Mouse (Mus musculus) heart, embryonic 15.5 days (tissue): ENCODE measurements around the gene Bin2. TPM values are rescaled to one million over a fixed set of nuclear protein-coding genes. Genes with fewer than 3 reads are reported as not detected.
A peak's percentile ranks its signal among the peaks of the same experiment; 100 is the strongest.

ENCODE experiments used
- ATAC-seq: fragments of 200-750 bp; cut with Nextera tagmentation; replicated peaks from 2 replicates; pipeline ENCODE4 v1.8.0; 2017; ENCODE audit warnings: low read depth, moderate TSS enrichment; ENCODE audit not compliant: insufficient number of reproducible peaks, insufficient read depth, low FRiP score
- H3K27ac ChIP-seq: fragments of 300-500 bp; sonication (generic); 2 replicates; pipeline ENCODE4 v1.5.1; 2015; ENCODE audit warnings: mild to moderate bottlenecking, inconsistent platforms
- H3K27me3 ChIP-seq: fragments of 300-500 bp; sonication (generic); 2 replicates; pipeline ENCODE4 v1.6.1; 2015; ENCODE audit warnings: inconsistent platforms
- H3K36me3 ChIP-seq: fragments of 300-500 bp; sonication (generic); 2 replicates; pipeline ENCODE4 v1.6.1; 2015; ENCODE audit warnings: mild to moderate bottlenecking, inconsistent platforms
- H3K4me1 ChIP-seq: fragments of 300-500 bp; sonication (generic); replicated peaks from 2 replicates; pipeline ENCODE4 v1.6.1; 2015; ENCODE audit warnings: inconsistent platforms
- H3K4me2 ChIP-seq: fragments of 300-500 bp; sonication (generic); 2 replicates; pipeline ENCODE4 v1.6.1; 2015; ENCODE audit warnings: inconsistent platforms, mild to moderate bottlenecking, moderate library complexity
- H3K4me3 ChIP-seq: fragments of 300-500 bp; sonication (generic); 2 replicates; pipeline ENCODE4 v1.5.1; 2015; ENCODE audit warnings: mild to moderate bottlenecking, inconsistent platforms
- H3K9ac ChIP-seq: fragments of 300-500 bp; sonication (generic); 2 replicates; pipeline ENCODE4 v1.6.1; 2015; ENCODE audit warnings: mild to moderate bottlenecking, inconsistent platforms
- H3K9me3 ChIP-seq: fragments of 300-500 bp; sonication (generic); replicated peaks from 2 replicates; pipeline ENCODE4 v1.6.1; 2016; ENCODE audit warnings: inconsistent platforms
- WGBS: fragments of 180-500 bp; shearing (Covaris S2); methylation state at CpG from one replicate; pipeline ENCODE4 v1.1.7; 2015; ENCODE audit warnings: mixed read lengths; 5-methylcytosine and 5-hydroxymethylcytosine counted together
- microRNA-seq: library from miRNA; unstranded; fragments of <30 nt; microRNA quantifications from one replicate; pipeline ENCODE4, GENCODE M21; 2016
- polyA plus RNA-seq: library from polyadenylated mRNA; unstranded; fragments of >200 nt; fragmentation: Nextera tagmentation; extraction: Ambion mirVana; gene quantifications from 2 replicates; pipeline ENCODE4 v1.2.1, GENCODE M21; 2015

Bin2 gene
- polyA plus RNA-seq, 1 experiment from 2014 or later: 2.6 TPM

- Histone ChIP-seq H3K9ac (peak overlapping the region; percentile 95), H3K36me3 (no peaks in the 10 kb centered on the region), H3K4me2 (peak overlapping the region; percentile 99), H3K9me3 (no peaks in the 10 kb centered on the region), H3K4me1 (peaks cover 18% of the 10 kb centered on the region), H3K4me3 (peak overlapping the region; percentile 93), H3K27me3 (peaks cover 22% of the 10 kb centered on the region), H3K27ac (peak overlapping the region; percentile 80)
- peak; percentile 54 for ATAC-seq
- 1% methylated on average over 35 of the region's 35 CpGs for WGBS
Measured at GRCm38 (mm10) chr15:100600047-100600695, 69.2 kb downstream of the Bin2 start.

GRCm38 (mm10) chr15:100599276-100600046, 69.9 kb downstream of the Bin2 start, which contains the start of gene Pou6f1:
TSS of gene Pou6f1 (minus strand) at chr15:100599984.
- Histone ChIP-seq H3K4me3 (peak within 1 kb of the TSS; percentile 93), H3K9me3 (no peaks in the 10 kb centered on the region), H3K36me3 (no peaks in the 10 kb centered on the region), H3K9ac (peak within 1 kb of the TSS; percentile 95), H3K4me2 (peak within 1 kb of the TSS; percentile 99), H3K27ac (peak within 1 kb of the TSS; percentile 80), H3K27me3 (peaks cover 22% of the 10 kb centered on the region), H3K4me1 (peaks cover 18% of the 10 kb centered on the region)
- ATAC-seq: peak; percentile 69
- WGBS: under 1% methylated on average over 45 of the region's 76 CpGs

- H3K27me3 ChIP-seq: peaks cover 22% of the 10 kb centered on the region
- peak overlapping the region; percentile 80 for H3K27ac ChIP-seq
- WGBS: under 1% methylated on average over 12 of the region's 12 CpGs
- no peak; the same call in 1 of the 2 replicates for ATAC-seq
- peak overlapping the region; percentile 93 for H3K4me3 ChIP-seq
- H3K4me1 ChIP-seq: peaks cover 18% of the 10 kb centered on the region
- H3K4me2 ChIP-seq: peak overlapping the region; percentile 99
- H3K9me3 ChIP-seq: no peaks in the 10 kb centered on the region
- no peaks in the 10 kb centered on the region for H3K36me3 ChIP-seq
- peak overlapping the region; percentile 95 for H3K9ac ChIP-seq
Measured at GRCm38 (mm10) chr15:100598883-100599275, 70.5 kb downstream of the Bin2 start.

GRCm38 (mm10) chr15:100598287-100598882, 71.0 kb downstream of the Bin2 start:
- Histone ChIP-seq H3K27me3 (peaks cover 18% of the 10 kb centered on the region), H3K9me3 (no peaks in the 10 kb centered on the region), H3K9ac (peak overlapping the region; percentile 95; the same call in 1 of the 2 replicates), H3K36me3 (no peaks in the 10 kb centered on the region), H3K27ac (peak overlapping the region; percentile 80), H3K4me1 (peaks cover 18% of the 10 kb centered on the region), H3K4me2 (peak overlapping the region; percentile 99), H3K4me3 (peak overlapping the region; percentile 93)
- WGBS: 24% methylated on average over 9 of the region's 9 CpGs
- no peak for ATAC-seq

- Histone ChIP-seq H3K4me3 (no peak overlapping the region), H3K9me3 (no peaks in the 10 kb centered on the region)
- 79% methylated on average over 6 of the region's 6 CpGs for WGBS
Measured at GRCm38 (mm10) chr15:100592817-100593216, 76.5 kb downstream of the Bin2 start.

More at GRCm38 (mm10) chr15:100592817-100593216, 76.5 kb downstream of the Bin2 start:
- no peak for ATAC-seq
- Histone ChIP-seq H3K27me3 (no peaks in the 10 kb centered on the region), H3K4me2 (no peak overlapping the region), H3K36me3 (no peaks in the 10 kb centered on the region), H3K27ac (no peak overlapping the region), H3K9ac (no peak overlapping the region), H3K4me1 (no peaks in the 10 kb centered on the region)

Small RNAs within 50 kb of the gene (microRNA-seq; reads per million reads assigned to microRNA genes)
- not detected for gene Mir6961

Other genes starting within 250 kb of the Bin2 start
- 0.09 TPM in 1 of 2 replicates, not detected in the other for gene Gm5475, start 247.4 kb downstream of the Bin2 start, polyA plus RNA-seq
- gene Slc11a2, start 244.5 kb downstream of the Bin2 start, polyA plus RNA-seq: 11.6 and 14.9 TPM in 2 replicates
- 11.6 and 16.4 TPM in 2 replicates for gene Letmd1, start 200.5 kb downstream of the Bin2 start, polyA plus RNA-seq
- gene Csrnp2, start 174.1 kb downstream of the Bin2 start, polyA plus RNA-seq: 6.8 and 8.2 TPM in 2 replicates
- gene Tfcp2, start 117.5 kb downstream of the Bin2 start, polyA plus RNA-seq: 15.8 and 20.1 TPM in 2 replicates
- 4.3 and 5.1 TPM in 2 replicates for gene Pou6f1, start 69.6 kb downstream of the Bin2 start, polyA plus RNA-seq
- 201 and 225 TPM in 2 replicates for gene Dazap2, start 54.2 kb downstream of the Bin2 start, polyA plus RNA-seq
- gene Smagp, start 32.6 kb downstream of the Bin2 start, polyA plus RNA-seq: 14.6 and 15.3 TPM in 2 replicates
- gene Cela1, start 18.4 kb upstream of the Bin2 start, polyA plus RNA-seq: 1.4 and 2.2 TPM in 2 replicates
- 0.31 and 1.2 TPM in 2 replicates for gene Galnt6, start 59.8 kb upstream of the Bin2 start, polyA plus RNA-seq
- gene Slc4a8, start 92.2 kb upstream of the Bin2 start, polyA plus RNA-seq: 0.53 and 1.7 TPM in 2 replicates
- gene Scn8a, start 200.3 kb upstream of the Bin2 start, polyA plus RNA-seq: 0.28 and 0.82 TPM in 2 replicates